Mouse (Mus musculus) megakaryocyte progenitor cell, adult 5-6 weeks (primary cell): ENCODE measurements around the gene Aif1. TPM values are rescaled to one million over a fixed set of nuclear protein-coding genes. Genes with fewer than 3 reads are reported as not detected.
A peak's percentile ranks its signal among the peaks of the same experiment; 100 is the strongest.

ENCODE experiments used
- ATAC-seq: replicated peaks from 2 replicates; pipeline ENCODE4 v1.8.0; 2016; ENCODE audit warnings: mild to moderate bottlenecking, moderate TSS enrichment, inconsistent platforms; ENCODE audit not compliant: poor library complexity
- total RNA-seq, 2 experiments: library from RNA; stranded (forward) in 1 of 2; stranded (reverse) in 1 of 2; fragments of 157-497, 149-512 nt in 1 of 2; fragments of 200-1000 nt in 1 of 2; gene quantifications; 2 replicates each; pipeline versions ENCODE4 v1.2.3 to v1.2.4; 2015 to 2017

Aif1 gene
- total RNA-seq, 2 experiments from 2014 or later, result 5.8 to 11.5 TPM

- no peak for ATAC-seq
These were observed 7.2 kb downstream of the Aif1 start for GRCm38 (mm10) chr17:35168541-35169207.

GRCm38 (mm10) chr17:35167794-35168193, 8.1 kb downstream of the Aif1 start:
- ATAC-seq, result no peak

- ATAC-seq, result peak; percentile 29
These were observed 9.4 kb downstream of the Aif1 start for GRCm38 (mm10) chr17:35166352-35167035.

- no peak for ATAC-seq
These were observed 10.3 kb downstream of the Aif1 start for GRCm38 (mm10) chr17:35165451-35166155.

- ATAC-seq, result peak; percentile 85
These were observed 11.1 kb downstream of the Aif1 start, which contains the start of gene Prrc2a for GRCm38 (mm10) chr17:35164568-35165450. TSS of gene Prrc2a (minus strand) at chr17:35164897.

- ATAC-seq, result no peak
These were observed 11.7 kb downstream of the Aif1 start for GRCm38 (mm10) chr17:35164218-35164567.

GRCm38 (mm10) chr17:35163326-35164081, 12.4 kb downstream of the Aif1 start:
- no peak for ATAC-seq

GRCm38 (mm10) chr17:35162730-35163129, 13.1 kb downstream of the Aif1 start:
- no peak for ATAC-seq

- ATAC-seq, result no peak
These were observed 13.7 kb downstream of the Aif1 start for GRCm38 (mm10) chr17:35162121-35162520.

GRCm38 (mm10) chr17:35161421-35161820, 14.4 kb downstream of the Aif1 start:
- no peak for ATAC-seq

- ATAC-seq, result no peak
These were observed 16.2 kb downstream of the Aif1 start for GRCm38 (mm10) chr17:35159638-35160037.

GRCm38 (mm10) chr17:35158850-35159593, 16.8 kb downstream of the Aif1 start:
- no peak for ATAC-seq

GRCm38 (mm10) chr17:35157661-35158175, 18.1 kb downstream of the Aif1 start:
- no peak for ATAC-seq

GRCm38 (mm10) chr17:35157254-35157653, 18.6 kb downstream of the Aif1 start:
- no peak for ATAC-seq

GRCm38 (mm10) chr17:35156461-35157200, 19.2 kb downstream of the Aif1 start:
- no peak for ATAC-seq

- no peak for ATAC-seq
These were observed 20.4 kb downstream of the Aif1 start for GRCm38 (mm10) chr17:35155451-35155850.

GRCm38 (mm10) chr17:35154616-35155015, 21.3 kb downstream of the Aif1 start:
- no peak for ATAC-seq

GRCm38 (mm10) chr17:35153931-35154330, 21.9 kb downstream of the Aif1 start:
- ATAC-seq, result no peak

GRCm38 (mm10) chr17:35153077-35153476, 22.8 kb downstream of the Aif1 start:
- ATAC-seq, result no peak
